Mouse (Mus musculus) neural tube, embryonic 13.5 days (tissue): ENCODE data around the gene Clasrp. TPM values are rescaled to one million over a fixed set of nuclear protein-coding genes. Genes with fewer than 3 reads are reported as not detected.

Experiments
- ATAC-seq: fragments of 200-750 bp; cut with Nextera tagmentation; 2 replicates; pipeline ENCODE4 v1.8.0; 2017; ENCODE audit warnings: low read depth, mild to moderate bottlenecking, moderate TSS enrichment, moderate library complexity
- H3K27ac ChIP-seq: fragments of 300-500 bp; sonication (generic); replicated peaks from 2 replicates; pipeline ENCODE4 v1.5.1; 2015; ENCODE audit warnings: moderate library complexity, mild to moderate bottlenecking, inconsistent platforms
- H3K27me3 ChIP-seq: fragments of 300-500 bp; sonication (generic); 2 replicates; pipeline ENCODE4 v1.6.1; 2015; ENCODE audit warnings: mild to moderate bottlenecking, inconsistent platforms
- H3K36me3 ChIP-seq: fragments of 300-500 bp; sonication (generic); 2 replicates; pipeline ENCODE4 v1.6.1; 2015; ENCODE audit warnings: mild to moderate bottlenecking, inconsistent platforms
- H3K4me1 ChIP-seq: fragments of 300-500 bp; sonication (generic); replicated peaks from 2 replicates; pipeline ENCODE4 v1.6.1; 2015; ENCODE audit warnings: inconsistent platforms
- H3K4me2 ChIP-seq: fragments of 300-500 bp; sonication (generic); 2 replicates; pipeline ENCODE4 v1.6.1; 2015; ENCODE audit warnings: inconsistent platforms, mild to moderate bottlenecking, moderate library complexity
- H3K4me3 ChIP-seq: fragments of 300-500 bp; sonication (generic); 2 replicates; pipeline ENCODE4 v1.5.1; 2015; ENCODE audit warnings: mild to moderate bottlenecking, inconsistent platforms
- H3K9ac ChIP-seq: fragments of 300-500 bp; sonication (generic); 2 replicates; pipeline ENCODE4 v1.6.1; 2015; ENCODE audit warnings: moderate library complexity, mild to moderate bottlenecking, inconsistent platforms
- H3K9me3 ChIP-seq: fragments of 300-500 bp; sonication (generic); 2 replicates; pipeline ENCODE4 v1.6.1; 2016; ENCODE audit warnings: inconsistent platforms
- WGBS: fragments of 180-500 bp; shearing (Covaris S2); methylation state at CpG from one replicate; pipeline ENCODE4 v1.1.7; 2015; 5-methylcytosine and 5-hydroxymethylcytosine counted together
- polyA plus RNA-seq: library from polyadenylated mRNA; unstranded; fragments of >200 nt; fragmentation: Nextera tagmentation; extraction: Ambion mirVana; gene quantifications from 2 replicates; pipeline ENCODE4 v1.2.1, GENCODE M21; 2015

Gene Clasrp
- 52.9 and 61.6 TPM in 2 replicates for polyA plus RNA-seq

DNA sequence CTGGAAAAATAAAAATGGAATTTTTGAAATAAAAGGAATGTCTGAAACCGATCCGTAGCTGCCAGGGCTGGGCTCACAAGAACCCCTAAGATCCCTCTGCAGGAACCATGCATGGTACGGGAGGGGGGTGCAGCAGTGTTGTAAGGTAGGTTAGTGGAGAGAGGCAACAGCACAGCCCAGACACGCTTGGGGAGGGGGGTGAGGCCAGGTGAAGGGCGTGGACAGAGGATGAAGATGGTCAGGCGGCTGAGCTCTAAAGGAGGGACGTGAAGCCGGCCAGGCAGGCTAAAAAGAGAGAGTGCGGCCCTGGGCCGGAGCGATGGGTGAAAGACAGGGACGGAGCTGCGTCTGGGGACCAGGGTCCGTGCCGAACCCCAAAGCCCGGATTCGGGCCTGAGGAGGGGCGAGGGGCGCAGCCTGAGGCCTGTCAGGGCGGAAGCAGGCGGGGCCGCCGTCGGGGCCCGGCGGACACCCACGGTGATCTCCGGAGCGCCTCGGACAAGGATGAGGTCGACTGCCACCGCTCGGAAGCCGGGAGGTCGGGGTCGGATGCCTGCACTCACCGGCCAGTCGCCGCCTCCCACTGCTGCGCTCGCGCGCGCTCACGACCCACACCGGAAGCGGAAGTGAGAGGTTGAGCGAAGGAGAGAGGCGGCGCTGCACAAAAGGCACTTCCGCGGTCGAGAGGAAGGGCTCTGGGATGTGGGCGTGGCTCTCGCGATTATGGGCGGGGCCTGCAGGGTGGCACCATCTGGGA, at the start of gene Clasrp:
Clasrp (minus strand) TSS at position 638 of the 757 bp plus-strand sequence.
- peak within 1 kb of the TSS; percentile 98 for H3K4me3 ChIP-seq
- H3K4me2 ChIP-seq = peak within 1 kb of the TSS; percentile 98
- H3K4me1 ChIP-seq = peaks cover 42% of the 10 kb centered on the region
- WGBS = 1% methylated on average over 57 of the region's 57 CpGs
- ATAC-seq = peak; percentile 88
- peak within 1 kb of the TSS; percentile 82 for H3K27ac ChIP-seq
- H3K36me3 ChIP-seq = peaks cover 32% of the 10 kb centered on the region
- no peaks in the 10 kb centered on the region for H3K9me3 ChIP-seq
- H3K27me3 ChIP-seq = no peaks in the 10 kb centered on the region
- H3K9ac ChIP-seq = peak within 1 kb of the TSS; percentile 99

DNA sequence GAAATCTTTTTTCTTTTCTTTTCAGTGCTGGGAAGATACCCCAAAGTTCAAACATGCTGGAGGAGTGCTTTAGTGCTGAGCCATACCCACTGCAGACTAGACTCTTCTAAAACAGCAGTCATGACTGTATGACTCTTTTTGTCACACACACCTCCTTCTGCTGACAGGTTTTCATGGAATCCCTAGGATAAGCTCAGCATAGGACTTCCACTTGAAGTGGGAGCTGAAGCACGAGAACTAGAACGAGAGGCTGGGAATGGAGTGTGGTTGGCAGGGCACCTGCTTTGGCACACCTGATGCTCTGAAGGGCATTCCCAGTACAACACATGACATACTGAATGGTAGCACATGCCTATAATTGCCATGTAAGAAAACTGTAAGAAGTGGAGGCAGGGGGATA, 48.3 kb upstream of the Clasrp start:
- no peak overlapping the region for H3K4me3 ChIP-seq
- no peak for ATAC-seq
- H3K27me3 ChIP-seq = no peaks in the 10 kb centered on the region
- H3K9ac ChIP-seq = no peak overlapping the region
- no peaks in the 10 kb centered on the region for H3K4me1 ChIP-seq
- WGBS = 94% methylated on average over 2 of the region's 2 CpGs
- no peaks in the 10 kb centered on the region for H3K9me3 ChIP-seq
- H3K36me3 ChIP-seq = peaks cover 75% of the 10 kb centered on the region
- no peak overlapping the region for H3K4me2 ChIP-seq
- H3K27ac ChIP-seq = no peak overlapping the region

DNA sequence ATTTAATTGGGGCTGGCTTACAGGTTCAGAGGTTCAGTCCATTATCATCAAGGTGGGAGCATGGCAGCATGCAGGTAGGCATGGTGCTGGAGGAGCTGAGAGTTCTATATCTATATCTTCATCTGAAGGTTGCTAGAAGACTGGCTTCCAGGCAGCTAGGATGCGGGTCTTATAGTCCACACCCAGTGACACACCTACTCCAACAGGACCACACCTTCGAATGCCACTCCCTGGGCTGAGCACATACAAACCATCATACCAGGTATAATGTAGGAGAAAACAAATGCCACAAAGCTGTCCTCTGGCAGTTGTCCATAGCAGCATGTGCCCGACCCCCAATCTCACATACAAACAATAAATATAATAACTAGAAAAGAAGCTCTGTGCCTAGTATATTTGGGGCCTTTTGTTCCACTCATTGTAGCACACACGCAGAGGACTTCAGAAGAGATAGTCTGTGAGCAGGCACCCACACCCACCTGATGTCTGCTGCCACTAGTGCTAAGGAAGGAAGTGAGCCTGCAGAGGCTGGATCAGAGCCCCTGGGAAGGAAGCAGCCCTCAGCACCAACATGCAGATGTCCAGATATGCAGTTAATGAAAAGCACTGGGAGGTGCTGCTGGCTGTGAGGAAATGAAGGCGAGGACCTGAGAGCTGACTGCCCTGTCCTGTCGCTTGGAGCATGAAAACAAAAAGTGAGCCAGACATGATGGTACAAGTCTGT, 46.9 kb upstream of the Clasrp start:
- Histone ChIP-seq H3K4me2 (no peak overlapping the region), H3K27me3 (no peaks in the 10 kb centered on the region), H3K9ac (no peak overlapping the region), H3K4me3 (no peak overlapping the region), H3K36me3 (peaks cover 87% of the 10 kb centered on the region), H3K9me3 (no peaks in the 10 kb centered on the region), H3K27ac (no peak overlapping the region), H3K4me1 (no peaks in the 10 kb centered on the region)
- ATAC-seq = no peak
- WGBS = 89% methylated on average over 6 of the region's 6 CpGs

DNA sequence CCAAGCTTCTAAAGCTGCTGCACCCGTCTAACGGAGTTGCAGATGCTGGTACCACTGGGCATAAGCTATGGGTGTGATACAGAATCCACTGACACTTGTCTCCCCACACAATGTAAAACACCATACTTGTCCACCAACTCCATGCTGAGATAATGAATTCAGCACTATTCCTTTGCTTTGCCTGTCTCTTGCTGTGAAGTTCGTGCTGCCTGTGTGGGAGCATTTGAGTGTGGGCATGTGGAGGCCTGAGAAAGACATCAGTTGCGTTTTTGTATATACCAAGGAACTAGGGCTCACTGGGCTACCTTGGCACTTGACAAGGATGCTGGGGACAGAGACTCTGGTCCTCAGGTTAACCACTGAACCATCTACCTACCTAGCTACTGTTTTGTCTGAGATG, 36.9 kb upstream of the Clasrp start:
- Histone ChIP-seq H3K27ac (no peak overlapping the region), H3K9me3 (no peaks in the 10 kb centered on the region), H3K36me3 (peaks cover 99% of the 10 kb centered on the region), H3K4me3 (no peak overlapping the region), H3K4me2 (no peak overlapping the region), H3K4me1 (no peaks in the 10 kb centered on the region), H3K9ac (no peak overlapping the region), H3K27me3 (no peaks in the 10 kb centered on the region)
- 90% methylated on average over 4 of the region's 4 CpGs for WGBS
- ATAC-seq = no peak

DNA sequence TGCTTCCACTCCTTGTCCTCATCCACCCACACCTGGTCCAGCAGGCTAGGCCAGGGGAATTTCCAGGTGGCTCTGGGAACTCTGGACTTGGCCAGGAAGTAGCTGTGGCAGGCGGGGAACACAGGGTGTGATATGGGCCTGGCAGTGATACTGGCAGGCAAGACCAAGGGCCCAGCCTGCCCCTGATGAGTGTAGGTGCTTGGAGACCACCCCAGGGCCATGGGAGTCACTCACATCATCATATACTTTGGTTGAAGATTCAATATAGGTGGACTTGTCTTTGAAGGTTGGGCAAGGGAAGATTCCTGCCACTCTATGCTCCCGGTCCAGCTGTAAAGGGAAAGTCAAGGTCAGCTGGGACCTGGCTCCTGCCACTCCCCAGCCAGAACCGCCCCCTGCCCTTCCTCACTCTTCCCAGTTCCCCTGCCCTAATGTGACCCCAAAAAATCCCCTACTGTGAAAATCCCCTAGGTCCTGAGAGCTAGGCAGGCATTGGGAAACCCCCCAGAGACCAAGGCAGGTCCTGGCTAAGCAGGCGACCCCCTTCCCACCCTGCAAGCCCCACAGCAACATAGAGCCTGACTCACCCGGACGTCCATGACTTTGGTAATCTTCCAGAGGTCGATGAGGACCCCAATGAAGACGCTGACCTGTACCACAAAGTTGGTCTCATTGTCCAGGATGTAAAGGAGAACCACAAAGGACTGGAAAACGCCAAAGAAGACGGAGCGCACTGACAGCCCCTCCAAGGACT, 31.0 kb upstream of the Clasrp start:
- no peaks in the 10 kb centered on the region for H3K4me1 ChIP-seq
- H3K9me3 ChIP-seq = no peaks in the 10 kb centered on the region
- no peak overlapping the region for H3K9ac ChIP-seq
- 93% methylated on average over 11 of the region's 11 CpGs for WGBS
- no peak for ATAC-seq
- H3K36me3 ChIP-seq = peaks cover 86% of the 10 kb centered on the region
- no peaks in the 10 kb centered on the region for H3K27me3 ChIP-seq
- H3K4me2 ChIP-seq = no peak overlapping the region
- H3K27ac ChIP-seq = no peak overlapping the region
- H3K4me3 ChIP-seq = no peak overlapping the region

DNA sequence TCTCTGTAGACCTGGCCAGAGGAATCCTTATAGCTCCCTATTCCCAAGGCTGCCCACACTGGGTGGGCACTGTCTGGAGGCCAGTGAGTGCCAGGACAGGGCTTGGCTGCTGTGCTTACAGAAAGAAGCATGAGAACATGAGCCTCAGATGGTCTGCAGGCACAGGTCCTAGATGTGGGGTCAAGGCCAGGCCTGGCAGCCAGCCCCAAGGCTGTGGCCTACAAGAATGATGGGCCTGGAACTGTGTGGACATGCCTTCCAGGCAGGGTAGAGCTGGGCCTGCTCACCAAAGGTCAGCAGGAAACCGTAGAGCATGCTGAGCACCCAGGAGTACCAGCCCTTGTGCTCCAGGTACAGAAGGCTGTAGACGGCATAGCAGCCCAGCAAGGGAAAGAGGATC, 30.3 kb upstream of the Clasrp start:
- ATAC-seq = no peak
- WGBS = 92% methylated on average over 2 of the region's 2 CpGs
- H3K4me2 ChIP-seq = no peak overlapping the region
- H3K4me1 ChIP-seq = peaks cover 3% of the 10 kb centered on the region
- no peaks in the 10 kb centered on the region for H3K27me3 ChIP-seq
- no peak overlapping the region for H3K4me3 ChIP-seq
- H3K9me3 ChIP-seq = no peaks in the 10 kb centered on the region
- peaks cover 79% of the 10 kb centered on the region for H3K36me3 ChIP-seq
- H3K9ac ChIP-seq = no peak overlapping the region
- H3K27ac ChIP-seq = no peak overlapping the region

DNA sequence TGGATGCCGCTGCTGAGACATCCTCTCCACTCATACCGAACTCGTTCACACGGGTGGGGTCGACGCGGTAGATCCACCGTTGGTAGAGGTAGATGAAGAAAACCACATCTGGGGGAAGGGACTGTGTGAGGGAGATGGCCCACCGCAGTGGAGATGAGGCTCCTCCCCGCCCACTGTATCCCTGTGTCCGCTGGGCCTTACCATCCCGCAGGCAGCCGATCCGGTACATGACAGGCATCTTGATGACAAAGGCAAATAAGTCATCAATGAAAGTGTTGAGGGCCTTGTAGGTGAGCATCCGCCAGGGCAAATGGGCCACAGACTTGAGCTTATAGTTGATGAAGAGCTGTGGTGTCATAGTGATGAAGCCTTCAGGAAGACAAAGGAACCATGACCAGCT, 29.6 kb upstream of the Clasrp start:
- Histone ChIP-seq H3K4me3 (no peak overlapping the region), H3K9me3 (no peaks in the 10 kb centered on the region), H3K4me1 (peaks cover 5% of the 10 kb centered on the region), H3K9ac (no peak overlapping the region), H3K27ac (no peak overlapping the region), H3K36me3 (peaks cover 72% of the 10 kb centered on the region), H3K4me2 (no peak overlapping the region), H3K27me3 (no peaks in the 10 kb centered on the region)
- no peak for ATAC-seq
- WGBS = 94% methylated on average over 15 of the region's 15 CpGs

DNA sequence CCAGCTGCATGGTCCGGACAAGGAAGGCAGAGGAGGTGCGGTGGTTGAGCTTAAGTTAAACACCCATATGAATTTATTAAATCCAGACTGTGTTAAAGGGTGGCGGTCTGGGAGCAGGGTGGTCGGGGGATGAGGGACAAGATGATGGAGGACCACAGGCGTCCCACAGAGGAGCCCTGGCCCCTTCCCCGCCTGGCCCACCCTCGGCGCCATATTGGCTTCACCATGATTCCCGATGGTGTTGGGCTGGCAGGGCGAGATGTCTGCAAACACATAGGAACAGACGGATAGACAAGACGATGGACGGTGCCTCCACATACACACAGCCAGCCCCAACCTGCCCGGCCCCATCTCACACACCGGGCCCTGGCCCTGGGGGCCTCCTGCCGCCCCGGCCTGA, 28.9 kb upstream of the Clasrp start:
- peaks cover 65% of the 10 kb centered on the region for H3K36me3 ChIP-seq
- ATAC-seq = no peak
- H3K27ac ChIP-seq = no peak overlapping the region
- H3K9ac ChIP-seq = no peak overlapping the region
- no peaks in the 10 kb centered on the region for H3K27me3 ChIP-seq
- no peaks in the 10 kb centered on the region for H3K9me3 ChIP-seq
- 93% methylated on average over 17 of the region's 17 CpGs for WGBS
- no peak overlapping the region for H3K4me2 ChIP-seq
- H3K4me1 ChIP-seq = peaks cover 5% of the 10 kb centered on the region
- no peak overlapping the region for H3K4me3 ChIP-seq

DNA sequence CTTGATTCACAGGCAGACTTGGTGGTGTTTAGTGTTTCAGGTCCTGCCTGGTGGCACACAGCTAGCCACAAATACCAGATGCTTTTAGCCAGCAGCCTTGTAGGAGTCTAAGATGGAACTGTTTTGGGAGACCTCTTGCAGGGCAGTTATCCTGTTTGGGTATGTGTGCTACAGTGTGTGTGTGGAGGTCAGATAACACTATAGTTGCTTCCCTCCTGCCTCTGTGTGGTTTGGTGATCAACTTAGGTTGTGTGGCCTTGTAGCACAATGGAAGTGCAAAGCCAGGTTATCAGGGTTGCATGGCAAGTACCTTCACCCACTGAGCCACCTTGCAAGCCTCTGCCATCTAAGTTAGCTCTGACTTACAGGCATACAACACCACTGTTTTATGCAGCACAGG, 28.4 kb upstream of the Clasrp start:
- Histone ChIP-seq H3K4me1 (peaks cover 5% of the 10 kb centered on the region), H3K9ac (no peak overlapping the region), H3K4me3 (no peak overlapping the region), H3K4me2 (no peak overlapping the region), H3K27me3 (no peaks in the 10 kb centered on the region), H3K36me3 (peaks cover 60% of the 10 kb centered on the region), H3K27ac (no peak overlapping the region), H3K9me3 (no peaks in the 10 kb centered on the region)
- no peak for ATAC-seq

DNA sequence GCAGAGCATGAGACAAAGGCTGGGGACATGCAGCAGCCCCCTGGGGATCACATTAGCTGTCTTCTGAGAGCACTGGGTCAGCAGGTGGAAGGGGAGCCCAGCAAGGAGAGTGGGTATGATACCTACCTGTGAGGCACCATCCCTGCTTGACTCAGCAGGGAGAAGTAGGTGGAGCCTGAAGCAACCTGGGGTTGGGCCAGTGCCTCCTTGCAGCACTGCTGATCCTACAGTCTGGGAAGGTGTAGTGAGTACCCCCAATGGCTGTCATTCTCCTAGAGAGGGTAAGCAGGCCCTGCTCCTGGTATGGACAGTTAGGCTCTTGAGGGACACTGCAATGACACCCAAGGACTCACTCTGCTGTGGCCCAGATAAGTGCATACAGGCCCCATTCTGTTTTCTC, 28.0 kb upstream of the Clasrp start:
- ATAC-seq = no peak
- Histone ChIP-seq H3K9ac (no peak overlapping the region), H3K9me3 (no peaks in the 10 kb centered on the region), H3K36me3 (peaks cover 56% of the 10 kb centered on the region), H3K4me2 (no peak overlapping the region), H3K27ac (no peak overlapping the region), H3K27me3 (no peaks in the 10 kb centered on the region), H3K4me1 (peaks cover 5% of the 10 kb centered on the region), H3K4me3 (no peak overlapping the region)

DNA sequence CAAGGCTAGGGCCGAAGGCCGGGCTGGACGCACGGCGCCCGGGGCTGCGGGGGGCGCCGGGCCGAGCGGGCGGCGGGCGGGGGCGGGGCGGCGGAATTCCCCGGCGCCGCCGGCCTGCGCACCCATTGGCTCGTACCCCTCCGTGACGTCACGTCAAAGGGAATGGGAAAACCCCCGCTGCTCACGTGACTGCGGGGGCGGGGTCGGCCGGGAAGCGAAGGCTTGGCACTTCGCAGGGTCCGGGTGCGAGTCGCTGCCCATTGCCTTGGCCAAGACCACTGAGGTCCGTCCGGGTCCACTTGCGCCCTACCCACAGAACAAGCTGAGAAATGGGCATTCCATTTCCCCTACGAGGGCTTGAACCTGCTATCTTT, 25.1 kb upstream of the Clasrp start, which contains the start of gene Relb:
Relb (minus strand) TSS at position 78 of the 374 bp plus-strand sequence.
- WGBS = under 1% methylated on average over 35 of the region's 41 CpGs
- no peaks in the 10 kb centered on the region for H3K27me3 ChIP-seq
- H3K9me3 ChIP-seq = no peaks in the 10 kb centered on the region
- peaks cover 27% of the 10 kb centered on the region for H3K36me3 ChIP-seq
- peaks cover 5% of the 10 kb centered on the region for H3K4me1 ChIP-seq
- peak within 1 kb of the TSS; percentile 78 for H3K27ac ChIP-seq
- H3K4me2 ChIP-seq = peak within 1 kb of the TSS; percentile 88
- ATAC-seq = peak; percentile 72
- H3K9ac ChIP-seq = peak within 1 kb of the TSS; percentile 69
- H3K4me3 ChIP-seq = peak within 1 kb of the TSS; percentile 74
